Mouse (Mus musculus) induced T-regulatory cell, adult 2 months (primary cell): ENCODE data around the gene Uqcrc1.
A peak's percentile ranks its signal among the peaks of the same experiment; 100 is the strongest.

ENCODE experiments used
- DNase-seq: peaks from one replicate; pipeline ENCODE4 v3.0.0-alpha.2; 2012; ENCODE audit warnings: low read depth

The Uqcrc1 gene

GRCm38 (mm10) chr9:108936418-108937364, at the start of gene Uqcrc1:
Gene Uqcrc1, plus strand, starts transcription at chr9:108936633.
- DNase-seq, result peak; percentile 100

- DNase-seq, result no peak
Measured at GRCm38 (mm10) chr9:108912308-108912707, 24.1 kb upstream of the Uqcrc1 start.

GRCm38 (mm10) chr9:108913161-108913560, 23.3 kb upstream of the Uqcrc1 start:
- DNase-seq, result no peak

GRCm38 (mm10) chr9:108913621-108914020, 22.8 kb upstream of the Uqcrc1 start:
- DNase-seq, result no peak

- DNase-seq, result no peak
Measured at GRCm38 (mm10) chr9:108914491-108914890, 21.9 kb upstream of the Uqcrc1 start, which contains the start of gene Tmem89. Gene Tmem89, plus strand, starts transcription at chr9:108914619.

- no peak for DNase-seq
Measured at GRCm38 (mm10) chr9:108925897-108926296, 10.5 kb upstream of the Uqcrc1 start.

GRCm38 (mm10) chr9:108928424-108928823, 8.0 kb upstream of the Uqcrc1 start:
- DNase-seq, result no peak

- DNase-seq, result no peak
Measured at GRCm38 (mm10) chr9:108935991-108936390, 442 bp upstream of the Uqcrc1 start.

GRCm38 (mm10) chr9:108945111-108945510, 8.7 kb downstream of the Uqcrc1 start:
- no peak for DNase-seq

- no peak for DNase-seq
Measured at GRCm38 (mm10) chr9:108945608-108946007, 9.2 kb downstream of the Uqcrc1 start.

- no peak for DNase-seq
Measured at GRCm38 (mm10) chr9:108949231-108949966, 13.0 kb downstream of the Uqcrc1 start.

GRCm38 (mm10) chr9:108949967-108950728, 13.7 kb downstream of the Uqcrc1 start:
- no peak for DNase-seq

GRCm38 (mm10) chr9:108953081-108953636, 16.7 kb downstream of the Uqcrc1 start, which contains the start of gene Col7a1:
Gene Col7a1, plus strand, starts transcription at chr9:108953586.
- no peak for DNase-seq

- no peak for DNase-seq
Measured at GRCm38 (mm10) chr9:108955241-108955640, 18.8 kb downstream of the Uqcrc1 start.

GRCm38 (mm10) chr9:108955846-108956245, 19.4 kb downstream of the Uqcrc1 start:
- no peak for DNase-seq

- no peak for DNase-seq
Measured at GRCm38 (mm10) chr9:108963577-108963976, 27.1 kb downstream of the Uqcrc1 start.

GRCm38 (mm10) chr9:108964338-108964737, 27.9 kb downstream of the Uqcrc1 start:
- no peak for DNase-seq

- no peak for DNase-seq
Measured at GRCm38 (mm10) chr9:108970623-108971022, 34.2 kb downstream of the Uqcrc1 start.

- no peak for DNase-seq
Measured at GRCm38 (mm10) chr9:108976483-108976882, 40.0 kb downstream of the Uqcrc1 start.

GRCm38 (mm10) chr9:108977966-108978365, 41.5 kb downstream of the Uqcrc1 start:
- DNase-seq, result no peak

GRCm38 (mm10) chr9:108982498-108982897, 46.1 kb downstream of the Uqcrc1 start:
- DNase-seq, result no peak

- no peak for DNase-seq
Measured at GRCm38 (mm10) chr9:108983209-108983608, 46.8 kb downstream of the Uqcrc1 start.
